Mouse (Mus musculus): ENCODE measurements at regions not wholly inside any gene's neighbourhood (a gene's known extent, or its start where the extent isn't known, plus 50 kb on each side); places are given as distances from the start of the nearest gene placed in this dataset.

GRCm38 (mm10) chr10:17656305-17656704 is 66.7 kb upstream of the Cited2 start:
- 85% methylated on average over 10 of the region's 10 CpGs for WGBS
- Histone ChIP-seq H3K36me3 (no peaks in the 10 kb centered on the region), H3K4me1 (peaks cover 22% of the 10 kb centered on the region), H3K27ac (replicated peaks) (no peak overlapping the region), H3K9ac (replicated peaks) (no peak overlapping the region), H3K27me3 (no peaks in the 10 kb centered on the region), H3K4me2 (replicated peaks) (no peak overlapping the region), H3K4me3 (no peak overlapping the region), H3K9me3 (no peaks in the 10 kb centered on the region)
- ATAC-seq (ENCODE audit: low FRiP score, low read depth) = no peak

GRCm38 (mm10) chr10:17656872-17657482 is 66.0 kb upstream of the Cited2 start:
- H3K36me3 ChIP-seq = no peaks in the 10 kb centered on the region
- ATAC-seq (ENCODE audit: low FRiP score, low read depth) = no peak
- H3K27me3 ChIP-seq = no peaks in the 10 kb centered on the region
- peaks cover 22% of the 10 kb centered on the region for H3K4me1 ChIP-seq
- no peak overlapping the region for H3K4me2 ChIP-seq (replicated peaks)
- WGBS = 12% methylated on average over 8 of the region's 8 CpGs
- no peak overlapping the region for H3K4me3 ChIP-seq
- H3K9me3 ChIP-seq = no peaks in the 10 kb centered on the region
- no peak overlapping the region for H3K27ac ChIP-seq (replicated peaks)
- H3K9ac ChIP-seq (replicated peaks) = no peak overlapping the region

- H3K9me3 ChIP-seq = no peaks in the 10 kb centered on the region
- no peak overlapping the region for H3K27ac ChIP-seq (replicated peaks)
- no peak overlapping the region for H3K4me3 ChIP-seq
- no peaks in the 10 kb centered on the region for H3K36me3 ChIP-seq
- no peaks in the 10 kb centered on the region for H3K27me3 ChIP-seq
- no peak for ATAC-seq (ENCODE audit: low FRiP score, low read depth)
- H3K4me2 ChIP-seq (replicated peaks) = no peak overlapping the region
- peaks cover 11% of the 10 kb centered on the region; the same call in 1 of the 2 replicates for H3K4me1 ChIP-seq
- 92% methylated on average over 9 of the region's 9 CpGs for WGBS
- H3K9ac ChIP-seq (replicated peaks) = no peak overlapping the region
Measured at GRCm38 (mm10) chr10:17659575-17659974, 63.4 kb upstream of the Cited2 start.

- 90% methylated on average over 5 of the region's 5 CpGs for WGBS
- no peak overlapping the region for H3K4me3 ChIP-seq
- no peaks in the 10 kb centered on the region for H3K9me3 ChIP-seq
- H3K4me1 ChIP-seq = peaks cover 5% of the 10 kb centered on the region; the same call in 1 of the 2 replicates
- H3K4me2 ChIP-seq (replicated peaks) = no peak overlapping the region
- H3K27ac ChIP-seq (replicated peaks) = no peak overlapping the region
- ATAC-seq (ENCODE audit: low FRiP score, low read depth) = no peak
- no peaks in the 10 kb centered on the region for H3K27me3 ChIP-seq
- H3K9ac ChIP-seq (replicated peaks) = no peak overlapping the region
- H3K36me3 ChIP-seq = no peaks in the 10 kb centered on the region
Measured at GRCm38 (mm10) chr10:17660836-17661452, 62.1 kb upstream of the Cited2 start.

GRCm38 (mm10) chr10:17666089-17666488 is 56.9 kb upstream of the Cited2 start:
- no peak overlapping the region for H3K27ac ChIP-seq (replicated peaks)
- WGBS = 90% methylated on average over 3 of the region's 3 CpGs

GRCm38 (mm10) chr10:17669401-17669800 is 53.6 kb upstream of the Cited2 start:
- no peaks in the 10 kb centered on the region for H3K36me3 ChIP-seq
- H3K4me2 ChIP-seq (replicated peaks) = no peak overlapping the region
- no peak overlapping the region for H3K9ac ChIP-seq (replicated peaks)
- no peaks in the 10 kb centered on the region for H3K27me3 ChIP-seq
- no peak overlapping the region for H3K4me3 ChIP-seq
- no peaks in the 10 kb centered on the region for H3K9me3 ChIP-seq
- no peaks in the 10 kb centered on the region for H3K4me1 ChIP-seq
- WGBS = 94% methylated on average over 9 of the region's 9 CpGs
- H3K27ac ChIP-seq (replicated peaks) = no peak overlapping the region
- no peak for ATAC-seq (ENCODE audit: low FRiP score, low read depth)

More at GRCm38 (mm10) chr10:17666089-17666488, 56.9 kb upstream of the Cited2 start:
- Histone ChIP-seq H3K27me3 (no peaks in the 10 kb centered on the region), H3K4me2 (replicated peaks) (no peak overlapping the region), H3K4me3 (no peak overlapping the region), H3K36me3 (no peaks in the 10 kb centered on the region), H3K4me1 (no peaks in the 10 kb centered on the region), H3K9ac (replicated peaks) (no peak overlapping the region), H3K9me3 (no peaks in the 10 kb centered on the region)
- no peak for ATAC-seq (ENCODE audit: low FRiP score, low read depth)
